Mouse (Mus musculus) liver, adult 2 months (tissue): Measurements from ENCODE around the gene Brms1.

Experiments
- CTCF ChIP-seq: fragments of 200-500 bp; IDR thresholded peaks from 2 replicates; pipeline ENCODE4 v1.5.1; 2011; ENCODE audit warnings: low read depth, low read length, control low read depth
- POLR2A ChIP-seq: fragments of 200-500 bp; IDR thresholded peaks from 2 replicates; pipeline ENCODE4 v1.6.1; 2011; ENCODE audit warnings: low read length, control low read depth; ENCODE audit not compliant: insufficient read depth; ENCODE audit errors: extremely low read depth

- TF ChIP-seq POLR2A, result no peak
- TF ChIP-seq CTCF, result no peak
Measured at GRCm38 (mm10) chr19:5079279-5079678, 38.1 kb downstream of the Brms1 start.
